Mouse (Mus musculus) G1E (cell line): ENCODE measurements around the gene Rab3gap1.

Experiments used
- CTCF ChIP-seq: IDR thresholded peaks from 2 replicates; pipeline ENCODE4 v1.5.1; 2012; ENCODE audit warnings: low read depth, low read length, inconsistent platforms, mixed read lengths
- GATA1 ChIP-seq: IDR thresholded peaks from 2 replicates; pipeline ENCODE4 v1.6.1; 2012; ENCODE audit warnings: borderline replicate concordance, low read length, inconsistent platforms, mixed read lengths
- GATA2 ChIP-seq: IDR thresholded peaks from 2 replicates; pipeline ENCODE4 v1.6.1; 2012; ENCODE audit warnings: low read depth, low read length, inconsistent platforms, borderline replicate concordance
- POLR2AphosphoS5 ChIP-seq: IDR thresholded peaks from 2 replicates; pipeline ENCODE4 v1.6.1; 2012; ENCODE audit warnings: low read depth, low read length, inconsistent platforms; ENCODE audit not compliant: insufficient replicate concordance
- TAL1 ChIP-seq: conservative IDR thresholded peaks from 2 replicates; pipeline ENCODE4 v1.6.1; 2012; ENCODE audit warnings: low read depth, low read length, inconsistent platforms, mixed read lengths

- TF ChIP-seq CTCF (no peak), TAL1 (no peak), POLR2AphosphoS5 (no peak), GATA1 (no peak), GATA2 (no peak)
Measured at GRCm38 (mm10) chr1:127959312-127959718, 90.7 kb downstream of the Rab3gap1 start.
